ENCODE assay signal across 3 mouse cellular contexts in genomic region chr3:95923429-95923828, GRCm38 (mm10). TPM values are rescaled to one million over a fixed set of nuclear protein-coding genes. Genes with fewer than 3 reads are reported as not detected.
"Had no signal": no experiment of that assay in that cellular context is flagged by ENCODE, and none has a peak within 500 bp of the region (broad histone marks: within the 10 kb centered on the region; RNA-seq: fewer than 3 reads in every experiment).

No protein-coding gene starts in this region.

RNA-seq across cellular contexts. Expression of gene Car14, which starts 18.9 kb away (rescaled TPM):
- total RNA-seq: common myeloid progenitor, adult 5-6 weeks; granulocyte monocyte progenitor cell, adult 5-6 weeks had no signal
- polyA plus RNA-seq: erythroblast, embryonic 14.5 days had no signal

RNA-seq across cellular contexts. Expression of gene BC028528, which starts 31.6 kb away (rescaled TPM):
- polyA plus RNA-seq: erythroblast, embryonic 14.5 days had no signal
